Mouse (Mus musculus): ENCODE data around the gene Phf21a.
A peak's percentile ranks its signal among the peaks of the same experiment; 100 is the strongest.

The Phf21a gene

DNA sequence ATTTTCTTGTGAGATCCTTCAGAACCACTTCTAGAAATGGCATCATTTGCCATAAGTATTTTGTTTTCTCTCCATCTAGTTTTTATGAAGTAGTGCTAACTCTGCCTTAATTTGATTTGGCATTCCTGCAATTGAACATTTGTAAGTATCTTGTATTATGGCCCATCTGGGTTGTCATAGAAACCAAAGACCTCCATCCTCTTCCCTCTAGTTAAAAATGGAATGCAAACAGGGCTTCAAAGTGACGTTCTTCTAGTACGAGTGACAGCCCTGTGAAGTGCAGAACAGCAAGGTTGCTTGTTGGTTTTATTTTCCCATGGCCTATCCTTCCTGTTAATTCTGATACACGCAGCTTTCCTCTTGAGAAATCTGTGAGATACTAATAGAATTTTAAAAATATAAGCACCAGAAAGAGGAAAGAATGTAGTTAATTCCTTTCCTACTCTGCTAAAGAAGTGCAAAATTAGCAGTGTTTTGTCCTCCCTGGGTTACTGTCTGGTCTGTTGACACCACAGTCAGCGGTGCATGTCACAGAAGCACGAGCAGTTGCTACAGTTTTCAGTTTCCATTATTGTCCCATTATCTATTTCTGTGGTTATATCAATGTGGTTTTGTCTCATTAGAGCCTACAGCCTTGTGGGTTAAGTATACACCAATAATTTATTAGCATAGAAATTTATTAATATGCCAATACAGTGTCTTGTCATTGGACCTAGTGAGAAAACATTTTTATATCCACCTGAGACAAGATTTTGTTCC, 209.1 kb downstream of the Phf21a start:
- DNase-seq (ENCODE audit: low spot score): no peak

DNA sequence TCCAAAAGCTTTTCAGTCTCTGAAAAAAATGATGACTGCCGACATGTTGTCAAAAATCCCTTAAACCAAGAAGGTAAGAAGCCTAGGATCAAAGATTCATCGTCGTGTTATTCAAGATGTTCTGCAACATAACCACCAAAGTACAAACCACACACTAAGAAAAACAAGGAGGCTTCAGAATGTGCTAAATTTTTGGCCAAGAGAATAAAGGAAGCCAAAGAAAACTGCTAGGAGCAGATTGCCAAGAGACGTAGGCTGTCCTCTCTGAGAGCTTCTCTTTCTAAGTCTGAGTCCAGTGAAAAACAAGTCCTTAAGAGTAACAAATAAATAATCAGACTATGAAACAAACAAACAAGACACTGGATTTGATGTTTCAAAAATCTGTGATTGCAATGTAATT, 219.6 kb downstream of the Phf21a start:
- DNase-seq (ENCODE audit: low spot score): no peak

DNA sequence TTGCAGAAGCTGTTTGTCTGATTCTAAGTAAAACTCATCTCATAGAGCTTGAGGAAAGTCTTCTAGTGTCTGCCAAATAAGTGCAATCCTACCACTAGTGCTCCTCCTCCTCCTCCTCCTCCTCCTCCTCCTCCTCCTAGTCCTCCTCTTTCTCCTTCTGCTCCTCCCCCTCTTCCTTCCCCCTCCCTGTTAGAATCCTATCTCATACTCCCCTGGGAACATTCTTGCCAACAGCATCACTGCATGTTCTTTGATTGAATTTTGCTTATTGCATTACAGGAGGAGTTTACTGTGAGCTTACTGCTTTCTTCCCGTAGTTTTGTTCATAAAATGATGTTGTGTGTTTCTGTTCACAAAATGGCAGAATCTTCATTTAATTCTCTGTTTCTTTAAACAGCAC, 221.1 kb downstream of the Phf21a start:
- no peak for DNase-seq (ENCODE audit: low spot score)

DNA sequence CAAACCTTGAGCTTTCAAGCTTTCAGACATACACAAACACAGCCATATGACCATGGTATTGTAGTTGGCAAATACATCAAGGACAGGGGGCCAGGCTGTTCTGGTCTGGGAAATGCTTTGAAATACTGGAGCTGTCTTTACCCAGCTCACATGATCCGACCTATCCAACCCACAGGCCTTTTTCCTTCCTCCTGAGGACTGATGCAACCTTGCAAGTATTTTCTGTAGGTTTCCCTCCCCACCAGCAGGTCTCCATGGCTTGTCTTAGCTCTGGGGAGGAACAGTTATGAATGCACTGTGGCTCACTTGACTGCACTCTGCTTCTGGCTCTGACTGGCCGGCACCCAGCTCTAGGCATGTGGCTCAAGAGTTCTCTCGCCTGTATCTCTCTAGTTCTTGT, 223.7 kb downstream of the Phf21a start:
- DNase-seq (ENCODE audit: low spot score): no peak

DNA sequence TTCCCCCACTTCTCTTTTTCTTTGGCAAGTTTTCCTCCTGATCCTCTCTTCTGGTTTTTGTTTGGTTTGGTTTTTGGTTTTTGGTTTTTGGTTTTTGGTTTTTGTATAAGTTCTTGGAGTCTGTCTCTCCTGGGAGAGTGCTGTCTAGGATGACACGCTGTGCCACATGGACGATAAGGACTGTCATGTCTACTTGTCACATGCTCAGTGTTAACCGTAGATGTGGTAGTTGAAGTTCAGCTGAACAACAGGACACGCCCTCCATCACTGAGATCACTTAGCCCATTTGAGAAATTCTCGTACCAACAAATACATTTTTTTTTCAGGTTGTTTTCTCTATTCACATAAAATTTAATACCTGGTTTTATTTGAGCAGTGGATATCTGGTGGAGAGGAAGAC, 224.3 kb downstream of the Phf21a start:
- no peak for DNase-seq (ENCODE audit: low spot score)

DNA sequence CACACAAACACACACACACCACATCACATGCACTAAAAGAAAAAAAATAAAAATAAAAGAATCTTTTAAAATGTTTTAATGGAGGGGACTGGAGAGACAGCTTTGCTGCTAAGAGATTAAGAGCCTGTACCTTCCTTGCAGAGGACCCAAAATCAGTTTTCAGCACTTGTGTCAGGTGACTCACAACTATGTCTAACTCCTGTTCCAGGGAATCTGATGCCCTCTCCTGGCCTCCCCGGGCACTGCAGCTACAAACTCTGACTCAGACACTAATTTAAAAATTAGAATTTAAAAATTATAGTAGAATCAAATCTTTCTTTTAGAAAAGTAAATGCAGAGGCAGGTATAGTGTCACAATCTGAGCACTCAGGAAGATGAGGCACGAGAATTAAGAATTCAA, 229.8 kb downstream of the Phf21a start:
- DNase-seq (ENCODE audit: low spot score): no peak

DNA sequence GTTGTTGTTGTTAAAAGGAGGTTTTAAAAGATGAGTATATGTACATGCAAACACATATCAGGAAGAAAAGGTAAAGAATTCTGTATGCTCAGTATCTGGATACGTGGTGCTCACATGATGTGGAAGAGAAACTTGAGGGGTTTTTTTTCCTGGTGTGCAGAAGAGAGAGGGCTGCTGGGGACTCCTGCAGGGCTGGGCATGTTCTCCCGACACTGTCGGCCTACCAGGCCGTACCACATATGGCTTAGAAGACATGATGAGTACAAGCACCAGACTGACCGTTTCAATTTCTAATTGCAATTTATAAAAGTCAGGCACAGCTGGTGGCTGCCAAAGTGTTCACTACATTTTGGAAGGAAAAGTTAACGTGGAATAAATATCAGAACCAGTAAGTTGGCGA, 232.8 kb downstream of the Phf21a start:
- no peak for DNase-seq (ENCODE audit: low spot score)

DNA sequence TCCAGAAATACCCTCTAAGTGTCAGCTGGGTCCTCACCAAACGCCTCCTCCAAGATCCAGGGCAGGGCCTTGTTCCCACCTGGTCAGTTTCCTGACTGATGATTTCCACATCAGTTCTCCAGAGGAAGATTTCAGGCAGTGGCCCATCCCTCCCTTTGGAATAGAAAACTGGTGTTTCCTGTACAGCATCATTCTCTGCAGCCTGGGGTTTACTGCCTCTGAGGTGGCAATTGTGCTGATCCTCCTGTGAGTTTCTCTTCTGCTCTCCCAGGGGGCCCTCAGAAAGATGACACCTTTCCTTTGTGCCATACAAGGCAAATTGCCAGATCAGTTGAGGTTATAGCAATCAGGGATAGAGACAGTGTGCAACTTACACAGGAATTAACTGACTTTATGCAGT, 233.3 kb downstream of the Phf21a start:
- DNase-seq (ENCODE audit: low spot score): no peak

DNA sequence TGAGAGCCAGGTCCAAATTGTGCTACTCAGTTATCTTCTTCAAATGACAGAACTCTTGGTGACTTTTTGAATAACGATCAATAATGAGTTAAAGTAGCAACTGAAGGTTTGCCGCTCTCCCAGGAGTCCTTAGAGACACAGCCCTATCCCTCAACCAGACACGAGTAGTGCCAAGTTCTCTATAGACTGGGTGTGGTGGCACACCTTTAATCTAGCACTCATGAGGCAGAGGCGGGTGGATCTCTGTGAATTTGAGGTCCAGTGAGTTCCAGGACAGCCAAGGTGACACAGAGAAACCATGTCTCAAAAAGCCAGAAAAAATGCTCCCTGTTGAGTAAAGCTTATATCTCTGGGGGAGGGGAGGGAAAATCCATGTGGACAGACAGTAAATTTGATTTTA, 234.7 kb downstream of the Phf21a start:
- no peak for DNase-seq (ENCODE audit: low spot score)

DNA sequence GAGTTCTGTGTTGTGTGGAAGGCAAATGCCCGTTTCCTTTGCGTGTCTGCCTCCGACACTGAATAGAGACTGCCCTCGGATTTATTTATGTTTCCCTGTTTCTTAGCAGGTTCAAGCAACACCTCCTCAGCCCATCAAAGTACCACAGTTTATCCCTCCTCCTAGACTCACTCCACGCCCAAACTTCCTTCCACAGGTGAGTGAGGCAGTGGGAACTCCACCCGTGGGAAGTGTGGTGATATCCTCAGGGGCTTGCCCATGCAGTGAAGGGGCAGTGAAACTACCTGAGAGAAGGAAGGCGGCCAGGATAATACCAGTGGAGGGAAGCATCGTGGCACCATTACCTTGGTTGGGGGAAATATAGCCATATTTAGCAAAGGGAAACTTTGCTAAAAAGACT, 235.3 kb downstream of the Phf21a start:
- no peak for DNase-seq (ENCODE audit: low spot score)

DNA sequence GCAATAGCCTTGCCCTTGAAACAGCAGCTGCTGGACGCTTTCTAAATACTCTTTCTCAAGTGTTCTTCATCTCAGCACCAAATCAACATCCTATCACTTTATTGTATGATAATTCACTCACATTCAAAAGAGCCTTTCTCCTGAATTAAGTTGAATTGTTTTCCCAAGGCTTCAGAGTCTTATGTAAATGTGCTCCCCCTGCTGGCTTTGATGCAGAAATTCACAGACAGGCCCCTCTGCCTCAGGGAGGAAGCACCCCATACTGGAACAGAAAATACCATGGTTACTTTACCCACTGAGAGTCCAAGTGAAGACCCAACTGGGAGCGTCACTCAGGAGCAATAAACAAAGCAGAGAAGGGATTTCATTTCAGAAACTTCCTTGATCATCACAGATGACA, 237.9 kb downstream of the Phf21a start:
- DNase-seq (ENCODE audit: low spot score): no peak

DNA sequence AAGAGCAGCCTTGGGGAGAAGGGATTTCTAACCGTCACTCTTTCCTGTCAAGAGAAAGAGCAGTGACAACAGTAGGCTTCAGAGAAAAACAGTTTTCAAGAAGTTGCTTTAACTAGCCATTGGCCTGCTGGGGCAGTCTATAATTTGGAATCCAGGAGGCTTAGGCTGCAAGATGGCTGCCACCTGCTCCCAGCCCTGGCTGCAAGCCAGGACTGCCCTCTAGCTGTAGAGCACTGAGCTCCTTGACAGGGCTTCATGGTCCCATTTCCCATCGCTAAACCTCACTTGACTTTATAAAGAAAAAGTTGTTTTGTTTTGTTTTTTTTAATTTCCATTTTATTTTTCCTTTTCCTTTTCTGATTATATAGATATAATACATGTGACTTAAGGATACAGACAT, 238.5 kb downstream of the Phf21a start:
- no peak for DNase-seq (ENCODE audit: low spot score)

DNA sequence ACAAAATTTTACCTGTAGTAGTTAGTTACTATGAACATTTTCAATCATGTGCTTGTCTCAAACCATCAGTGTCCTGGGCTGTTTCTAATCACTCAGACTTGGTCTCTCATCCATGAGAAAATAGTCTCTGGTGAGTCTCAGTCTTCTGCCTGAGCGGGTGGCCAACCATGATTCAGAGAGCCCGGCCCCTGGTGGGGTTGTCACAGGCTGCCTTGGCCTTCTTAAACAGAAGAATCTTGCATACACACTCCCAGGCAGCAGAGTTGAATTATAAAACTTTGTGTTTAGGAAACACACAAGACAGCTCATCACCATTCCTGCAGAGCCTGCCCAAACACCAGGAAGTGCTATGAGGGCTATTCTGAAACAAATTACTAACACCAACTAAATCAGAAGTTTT, 239.0 kb downstream of the Phf21a start:
- DNase-seq (ENCODE audit: low spot score): no peak

DNA sequence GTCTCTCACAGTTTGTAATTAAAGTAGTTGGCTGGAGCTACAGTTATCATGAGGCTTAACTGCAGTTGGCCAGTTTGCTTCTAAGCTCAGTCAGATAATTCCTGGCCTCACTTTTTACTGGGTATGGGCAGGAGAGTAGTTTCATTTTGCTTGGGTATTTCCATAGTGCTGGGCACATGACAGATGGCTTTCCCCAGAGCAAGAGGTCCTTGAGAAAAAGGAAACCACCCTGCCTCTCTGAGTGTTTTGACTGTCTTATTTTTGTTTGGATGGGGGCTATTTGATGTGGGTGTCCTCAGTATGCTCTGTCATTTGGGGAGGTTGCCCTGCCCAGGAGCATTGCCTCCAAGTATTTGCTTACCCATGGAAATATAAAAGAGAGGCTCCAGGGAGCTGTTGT, 249.5 kb downstream of the Phf21a start:
- DNase-seq (ENCODE audit: low spot score): no peak

DNA sequence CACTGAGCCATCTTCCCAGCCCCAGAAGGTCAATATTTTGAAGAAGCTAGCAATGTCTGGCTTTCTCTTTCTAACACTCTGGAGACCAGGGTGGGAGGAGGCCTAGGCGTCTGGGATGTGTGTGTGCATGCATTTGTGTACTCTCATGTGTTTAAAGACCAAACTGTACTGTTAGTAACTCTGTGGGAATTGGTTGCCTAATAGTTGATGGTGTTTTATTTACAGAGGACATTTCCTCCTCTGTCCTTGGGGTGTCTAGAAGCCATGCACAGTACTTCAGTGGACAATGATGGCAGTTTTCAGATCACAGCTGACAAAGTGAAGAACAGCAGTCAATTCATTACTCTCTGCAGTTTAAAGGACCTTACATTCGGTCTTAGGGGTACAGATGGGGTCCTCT, 254.3 kb downstream of the Phf21a start:
- DNase-seq (ENCODE audit: low spot score): no peak

DNA sequence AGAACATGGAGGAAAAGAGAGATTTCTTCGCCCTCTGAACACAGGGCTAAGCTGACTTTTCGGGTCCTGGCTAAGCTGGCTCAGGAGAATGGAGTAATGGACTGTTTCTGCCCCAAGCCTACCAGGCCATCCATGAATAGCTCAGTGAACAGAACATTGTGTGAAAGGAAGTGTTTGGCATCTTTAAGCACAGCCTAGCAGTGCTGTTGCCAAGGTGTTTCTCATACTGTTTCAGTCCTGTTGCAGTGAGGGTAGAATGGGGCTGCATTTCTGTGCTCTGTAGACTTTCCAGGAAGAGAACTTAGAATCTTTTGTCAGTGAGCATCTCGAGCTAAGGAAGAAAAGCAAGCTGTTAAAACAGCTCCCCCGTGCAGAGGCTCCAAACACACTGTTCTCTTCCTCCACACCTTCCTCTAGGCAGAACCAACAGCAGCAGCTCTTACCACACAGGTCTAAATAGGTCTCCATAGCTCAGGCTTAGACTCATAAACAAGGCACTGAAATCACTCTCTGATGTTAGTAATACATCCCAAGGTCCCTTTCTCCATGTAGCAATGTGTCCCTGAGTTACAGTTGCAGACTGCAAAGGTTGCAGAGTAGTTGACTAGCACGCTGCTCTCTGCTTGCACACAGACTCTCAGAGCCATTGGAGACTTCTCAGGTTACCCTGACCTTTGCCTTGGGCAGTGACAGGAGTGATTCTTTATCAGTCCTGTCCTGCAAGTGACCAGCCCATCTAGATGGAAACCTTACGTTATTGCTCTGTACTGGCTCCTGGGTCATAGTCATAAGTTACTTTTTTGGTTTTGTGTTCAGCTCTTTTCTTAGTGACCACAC, 256.9 kb downstream of the Phf21a start:
- no peak for DNase-seq (ENCODE audit: low spot score)

DNA sequence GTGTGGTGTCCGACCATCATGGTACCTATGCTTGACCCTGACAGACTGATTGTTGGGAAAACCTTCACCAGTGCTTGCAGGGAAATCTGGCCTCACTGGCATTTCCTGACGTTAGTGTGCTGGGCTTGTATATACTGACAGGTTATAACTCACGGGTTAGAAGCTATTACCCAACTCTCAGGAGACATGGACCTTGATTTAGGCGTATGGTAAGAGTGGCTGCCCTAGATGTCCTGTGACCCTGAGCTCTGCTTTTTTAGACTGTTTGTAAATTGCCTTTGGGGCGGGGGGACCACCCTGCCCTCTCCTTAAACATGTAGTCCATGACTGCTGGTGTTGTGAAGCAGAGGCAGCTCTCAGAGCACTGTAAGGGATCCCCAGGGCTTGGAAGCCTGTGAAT, 257.8 kb downstream of the Phf21a start:
- no peak for DNase-seq (ENCODE audit: low spot score)

DNA sequence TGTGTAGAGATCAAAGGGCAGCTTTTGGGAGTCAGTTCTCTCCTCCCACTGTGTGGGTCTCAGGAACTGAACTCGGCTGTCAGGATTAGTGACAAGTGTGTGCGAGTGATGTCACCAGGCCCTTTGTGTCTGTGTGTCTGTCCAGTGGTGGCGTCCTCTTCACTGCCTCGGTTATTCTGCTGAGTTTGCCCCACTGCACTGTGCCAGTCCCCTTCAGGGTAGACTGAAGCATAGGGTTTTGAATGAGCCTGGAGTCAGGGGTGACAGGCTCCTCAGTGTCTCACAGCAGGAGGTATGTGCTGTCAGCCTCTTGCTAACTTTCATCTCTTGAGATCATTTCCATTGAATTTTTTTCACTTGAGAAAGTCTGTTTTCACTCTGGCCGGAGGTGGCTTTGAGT, 260.5 kb downstream of the Phf21a start:
- DNase-seq (ENCODE audit: low spot score): no peak

DNA sequence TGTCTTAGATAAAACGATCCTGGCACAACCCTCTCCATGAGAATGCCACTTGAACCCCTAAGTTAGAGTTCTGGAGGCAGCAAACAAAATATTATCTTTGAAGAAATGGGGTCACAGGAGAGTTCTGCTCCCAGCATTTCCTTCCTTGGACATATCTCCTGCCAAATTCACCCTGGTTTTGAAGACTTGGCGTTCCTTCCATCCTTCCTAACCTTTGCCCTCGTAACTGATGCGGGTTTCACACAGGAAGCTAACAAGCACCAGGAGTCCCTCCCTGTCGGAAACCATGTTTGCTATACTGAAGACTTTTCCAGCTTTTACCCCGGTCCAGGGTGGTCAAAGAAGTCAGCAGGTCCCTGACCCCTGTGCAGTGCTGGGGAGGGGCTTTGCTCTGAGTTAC, 261.3 kb downstream of the Phf21a start:
- DNase-seq (ENCODE audit: low spot score): no peak

DNA sequence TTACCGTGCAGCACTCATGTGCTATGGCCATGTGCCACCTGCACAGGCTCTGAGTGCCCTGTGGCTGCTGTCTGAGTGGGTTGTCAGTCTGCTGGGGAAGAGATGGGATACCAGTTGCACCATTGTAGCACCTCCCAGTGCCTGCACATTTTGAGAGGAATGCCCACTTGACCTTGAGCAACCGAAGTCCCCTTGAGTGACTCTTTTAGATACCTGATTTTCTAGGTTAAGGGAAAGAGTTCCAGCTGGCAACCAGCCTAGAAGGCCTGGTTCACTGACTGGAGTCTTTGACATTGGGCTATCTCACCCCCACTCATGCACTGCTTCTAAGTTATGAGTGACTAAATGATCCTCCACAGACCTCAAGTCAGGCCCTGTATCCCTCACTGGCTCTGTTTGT, 266.4 kb downstream of the Phf21a start:
- no peak for DNase-seq (ENCODE audit: low spot score)

DNA sequence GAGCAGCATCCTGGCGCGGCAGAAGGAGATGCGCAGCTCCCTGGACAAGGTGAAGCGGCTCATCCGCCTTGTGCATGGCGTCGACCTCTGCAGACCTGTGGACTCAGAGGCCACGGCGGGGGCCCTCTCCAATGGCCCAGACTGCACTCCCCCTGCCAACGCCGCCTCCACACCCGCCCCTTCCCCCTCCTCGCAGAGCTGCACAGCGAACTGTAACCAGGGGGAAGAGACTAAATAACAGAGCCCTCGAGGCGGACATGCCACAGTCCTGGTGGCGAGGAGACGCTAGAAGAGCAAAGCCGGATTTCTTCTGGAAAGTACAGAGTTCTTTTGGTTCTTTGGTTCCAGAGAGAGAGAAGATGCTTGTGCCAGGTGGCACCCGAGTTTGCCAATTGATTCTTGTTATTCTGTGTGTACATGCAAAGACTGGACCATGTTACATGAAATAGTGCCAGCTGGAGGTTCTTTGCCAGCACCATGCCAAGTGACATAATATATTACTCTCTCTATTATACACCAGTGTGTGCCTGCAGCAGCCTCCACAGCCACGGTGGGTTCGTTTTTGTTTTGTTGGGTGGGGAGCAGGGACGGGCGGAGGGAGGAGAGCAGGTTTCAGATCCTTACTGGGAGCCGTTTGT, 267.4 kb downstream of the Phf21a start:
- DNase-seq (ENCODE audit: low spot score): no peak

DNA sequence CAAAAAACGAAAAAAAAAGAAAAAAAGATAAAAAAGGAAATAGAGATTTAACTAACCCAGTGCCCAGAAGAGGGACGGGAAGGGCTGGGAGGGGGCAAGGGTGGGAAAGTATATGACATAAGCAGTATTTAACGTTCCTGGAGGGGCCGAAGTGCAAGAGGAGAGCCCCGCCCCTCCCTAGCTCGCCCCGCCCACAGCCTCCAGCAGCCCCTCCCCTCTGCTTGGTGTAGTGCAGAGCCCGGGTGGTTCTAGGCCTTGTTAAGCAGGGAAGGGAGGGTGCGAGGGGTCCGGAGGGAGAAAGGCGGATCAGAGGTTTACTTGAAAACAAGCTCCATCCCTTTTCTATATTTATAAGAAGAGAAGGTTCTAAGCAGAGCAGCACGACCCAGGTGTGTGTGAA, 268.0 kb downstream of the Phf21a start:
- peak; percentile 6 for DNase-seq (ENCODE audit: low spot score)

DNA sequence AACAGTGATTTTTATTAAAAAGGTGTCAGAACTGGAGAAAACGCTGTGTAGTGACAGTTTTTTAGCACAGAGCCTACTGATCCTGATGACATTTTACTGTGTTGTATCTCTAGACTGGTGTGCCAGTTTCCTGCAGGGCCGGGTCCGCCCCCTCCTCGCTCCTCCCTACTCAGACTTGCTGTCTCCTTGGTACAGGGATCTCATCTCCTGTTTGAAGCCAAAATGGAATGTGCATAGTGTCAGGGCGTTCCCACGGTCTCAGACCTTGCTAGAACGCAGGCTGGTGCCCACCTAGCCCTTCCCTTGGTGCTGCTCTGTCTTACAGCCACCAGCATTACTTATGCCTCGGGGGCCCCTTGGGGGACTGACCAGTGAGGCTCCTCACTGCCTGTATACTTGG, 268.9 kb downstream of the Phf21a start:
- no peak for DNase-seq (ENCODE audit: low spot score)
